Mouse (Mus musculus): ENCODE measurements at regions not wholly inside any gene's neighbourhood (a gene's known extent, or its start where the extent isn't known, plus 50 kb on each side); places are given as distances from the start of the nearest gene placed in this dataset.

DNA sequence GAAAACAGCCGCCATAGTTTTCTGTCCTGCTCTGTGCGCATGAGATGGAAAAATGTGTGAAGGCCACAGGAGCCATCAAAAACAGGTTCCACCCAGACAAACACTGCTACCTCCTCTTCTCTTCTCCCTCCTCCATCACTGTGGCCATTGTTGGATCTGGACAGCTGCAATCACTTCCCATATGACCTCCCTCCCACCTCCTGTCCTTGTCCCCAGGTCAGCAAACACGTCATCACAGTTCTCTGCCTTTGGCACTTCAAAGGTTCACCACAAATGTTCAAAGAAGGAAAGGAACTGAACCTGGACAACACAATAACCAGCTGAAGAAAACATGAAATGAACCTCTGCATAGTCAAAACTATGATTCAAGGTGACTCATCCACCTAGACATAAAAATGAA lies 220.2 kb upstream of the Il12b start:
- no peak for TF ChIP-seq CTCF (IDR thresholded peaks at IDR 0.05; ENCODE audit: low read depth)
- no peak for TF ChIP-seq EP300 (IDR thresholded peaks at IDR 0.05; ENCODE audit: low read depth)

Measured in liver, postnatal 0 days (tissue).